Mouse (Mus musculus) liver, embryonic 14.5 days (tissue): ENCODE results near the gene Pam16. TPM values are rescaled to one million over a fixed set of nuclear protein-coding genes. Genes with fewer than 3 reads are reported as not detected.
A peak's percentile ranks its signal among the peaks of the same experiment; 100 is the strongest.

Experiments used
- ATAC-seq: fragments of 200-750 bp; cut with Nextera tagmentation; 2 replicates; pipeline ENCODE4 v1.8.0; 2017; ENCODE audit warnings: moderate number of reproducible peaks, mild to moderate bottlenecking, moderate library complexity; ENCODE audit not compliant: insufficient read depth
- DNase-seq, 3 experiments: peaks; one replicate each; pipeline ENCODE4 v3.0.0-alpha.2; 2012 to 2013; ENCODE audit warnings: low read depth in 3 of 3, low spot score in 3 of 3
- H3K27ac ChIP-seq: fragments of 300-500 bp; sonication (generic); 2 replicates; pipeline ENCODE4 v1.5.1; 2014; ENCODE audit warnings: moderate library complexity, mild to moderate bottlenecking, control low read depth, inconsistent platforms
- H3K27me3 ChIP-seq: fragments of 300-500 bp; sonication (generic); 2 replicates; pipeline ENCODE4 v1.6.1; 2014; ENCODE audit warnings: mild to moderate bottlenecking, low read length, moderate library complexity; ENCODE audit not compliant: control insufficient read depth, insufficient read depth
- H3K36me3 ChIP-seq: fragments of 300-500 bp; sonication (generic); replicated peaks from 2 replicates; pipeline ENCODE4 v1.6.1; 2014; ENCODE audit warnings: low read depth; ENCODE audit not compliant: control insufficient read depth, insufficient read depth
- H3K4me1 ChIP-seq, 2 experiments: fragments of 200-500 bp in 1 of 2; fragments of 300-500 bp in 1 of 2; sonication (generic) in 1 of 2; replicated peaks; 2 replicates each; pipeline ENCODE4 v1.6.1; 2012 to 2014; ENCODE audit warnings: antibody characterized with exemption in 1 of 2, inconsistent platforms in 1 of 2, low read length in 1 of 2; ENCODE audit not compliant: control insufficient read depth in 2 of 2, insufficient read depth in 2 of 2
- H3K4me2 ChIP-seq: fragments of 300-500 bp; sonication (generic); 2 replicates; pipeline ENCODE4 v1.6.1; 2014; ENCODE audit warnings: low read depth, mild to moderate bottlenecking, control low read depth, moderate library complexity
- H3K4me3 ChIP-seq, 2 experiments: fragments of 200-500 bp in 1 of 2; fragments of 300-500 bp in 1 of 2; sonication (generic) in 1 of 2; 2 replicates each; pipeline ENCODE4 v1.5.1; 2012 to 2014; ENCODE audit warnings: low read depth in 2 of 2, low read length in 2 of 2, mild to moderate bottlenecking in 2 of 2, control low read depth in 1 of 2, inconsistent platforms in 1 of 2, moderate library complexity in 1 of 2; ENCODE audit not compliant: insufficient read depth in 1 of 2
- H3K9ac ChIP-seq: fragments of 300-500 bp; sonication (generic); replicated peaks from 2 replicates; pipeline ENCODE4 v1.6.1; 2014; ENCODE audit warnings: mild to moderate bottlenecking, control low read depth, moderate library complexity
- H3K9me3 ChIP-seq: fragments of 300-500 bp; sonication (generic); 2 replicates; pipeline ENCODE4 v1.6.1; 2016; ENCODE audit warnings: low read length, mixed read lengths; ENCODE audit not compliant: control insufficient read depth
- CTCF ChIP-seq: IDR thresholded peaks from 2 replicates; pipeline ENCODE4 v1.5.1; 2016; ENCODE audit warnings: antibody characterized with exemption, low read depth, control low read depth
- EP300 ChIP-seq: IDR thresholded peaks from 2 replicates; pipeline ENCODE4 v1.6.1; 2016; ENCODE audit warnings: antibody characterized with exemption, low read depth
- WGBS: fragments of 180-500 bp; shearing (Covaris S2); extraction: QIAGEN DNeasy Blood & Tissue Kit; methylation state at CpG from one replicate; pipeline ENCODE4 v1.1.7; 2014; ENCODE audit not compliant: insufficient replicate concordance; 5-methylcytosine and 5-hydroxymethylcytosine counted together
- polyA plus RNA-seq, 2 experiments: library from polyadenylated mRNA; depleted of rRNA in 1 of 2; stranded (reverse) in 1 of 2; unstranded in 1 of 2; fragments of >200 nt; fragmentation: Nextera tagmentation in 1 of 2; extraction: Ambion mirVana in 1 of 2; gene quantifications; 2 replicates each; pipeline versions ENCODE4 v1.2.1 to v1.2.3; 2012 to 2014

The Pam16 gene
- polyA plus RNA-seq, 2 experiments: 41.3 to 64.4 TPM

GRCm38 (mm10) chr16:4614639-4615038 lies 10.1 kb downstream of the Pam16 start:
- Histone ChIP-seq H3K4me1 (no peaks in the 10 kb centered on the region), H3K4me3 (no peak overlapping the region), H3K27me3 (no peaks in the 10 kb centered on the region), H3K9ac (no peak overlapping the region), H3K4me2 (no peak overlapping the region), H3K9me3 (no peaks in the 10 kb centered on the region), H3K36me3 (no peaks in the 10 kb centered on the region; the same call in none of the 2 replicates), H3K27ac (no peak overlapping the region)
- 75% methylated on average over 3 of the region's 3 CpGs for WGBS
- TF ChIP-seq CTCF (no peak), EP300 (no peak)
- ATAC-seq: no peak
- no peak for DNase-seq

- DNase-seq: no peak
These were observed 11.1 kb downstream of the Pam16 start for GRCm38 (mm10) chr16:4613736-4614135.

DNA sequence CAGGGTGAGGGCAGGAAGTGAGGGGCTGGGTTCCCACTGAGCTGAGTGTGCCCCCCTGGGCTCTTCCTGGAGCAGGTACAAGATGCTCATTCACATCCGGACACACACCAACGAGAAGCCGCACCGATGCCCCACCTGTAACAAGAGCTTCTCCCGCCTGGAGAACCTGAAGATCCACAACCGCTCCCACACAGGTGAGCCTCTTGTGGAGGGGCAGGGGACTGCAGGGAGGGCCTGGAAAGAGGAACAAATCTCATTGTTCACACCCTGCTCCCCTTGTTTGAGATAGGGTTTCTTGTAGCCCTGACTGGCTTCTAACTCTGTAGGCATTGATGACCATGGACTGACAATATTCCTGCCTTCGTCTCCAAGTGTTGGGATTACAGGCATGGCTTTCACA lies 13.1 kb downstream of the Pam16 start:
- no peak for ATAC-seq
- no peak for TF ChIP-seq EP300
- TF ChIP-seq CTCF: peak; percentile 30; the same call in 1 of the 2 replicates

More at GRCm38 (mm10) chr16:4613736-4614135, 11.1 kb downstream of the Pam16 start:
- no peaks in the 10 kb centered on the region for H3K27me3 ChIP-seq
- H3K4me1 ChIP-seq: no peaks in the 10 kb centered on the region
- no peaks in the 10 kb centered on the region; the same call in none of the 2 replicates for H3K36me3 ChIP-seq
- no peak overlapping the region for H3K4me2 ChIP-seq
- no peak for ATAC-seq
- 83% methylated on average over 9 of the region's 9 CpGs for WGBS
- H3K9me3 ChIP-seq: no peaks in the 10 kb centered on the region
- H3K27ac ChIP-seq: no peak overlapping the region
- no peak overlapping the region for H3K9ac ChIP-seq
- TF ChIP-seq CTCF (no peak), EP300 (no peak)
- no peak overlapping the region for H3K4me3 ChIP-seq

DNA sequence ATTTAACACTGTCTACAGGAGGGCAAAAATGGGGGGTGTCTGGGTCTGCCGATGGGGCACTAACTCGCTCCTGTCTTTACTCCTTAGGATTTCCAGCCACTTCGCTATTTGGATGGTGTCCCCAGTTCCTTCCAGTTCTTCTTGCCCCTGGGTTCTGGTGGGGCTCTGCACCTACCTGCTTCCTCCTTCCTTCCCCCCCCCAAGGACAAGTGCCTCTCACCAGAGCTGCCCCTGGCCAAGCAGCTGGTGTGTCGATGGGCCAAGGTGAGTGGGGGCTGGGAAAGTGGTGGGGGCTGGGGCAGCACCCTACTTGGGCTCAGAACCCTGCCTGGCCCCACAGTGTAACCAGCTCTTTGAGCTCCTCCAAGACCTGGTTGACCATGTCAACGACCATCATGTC lies 13.6 kb downstream of the Pam16 start:
- no peak overlapping the region for H3K4me3 ChIP-seq
- no peaks in the 10 kb centered on the region for H3K27me3 ChIP-seq
- H3K4me2 ChIP-seq: no peak overlapping the region
- TF ChIP-seq CTCF (no peak), EP300 (no peak)
- H3K4me1 ChIP-seq: peaks cover 0 to 12% of the 10 kb centered on the region in 2 experiments; a peak in 2 of 4 replicates
- WGBS: 76% methylated on average over 5 of the region's 5 CpGs
- H3K9me3 ChIP-seq: no peaks in the 10 kb centered on the region
- H3K36me3 ChIP-seq: no peaks in the 10 kb centered on the region; the same call in none of the 2 replicates
- ATAC-seq: no peak
- H3K9ac ChIP-seq: no peak overlapping the region
- no peak for DNase-seq
- no peak overlapping the region for H3K27ac ChIP-seq

More for the DNA sequence above, 13.1 kb downstream of the Pam16 start:
- WGBS: 91% methylated on average over 7 of the region's 7 CpGs
- H3K4me2 ChIP-seq: no peak overlapping the region
- no peaks in the 10 kb centered on the region for H3K9me3 ChIP-seq
- no peak overlapping the region for H3K9ac ChIP-seq
- no peaks in the 10 kb centered on the region; the same call in none of the 2 replicates for H3K36me3 ChIP-seq
- no peak for DNase-seq
- no peak overlapping the region for H3K4me3 ChIP-seq
- H3K4me1 ChIP-seq: peaks cover 0 to 7% of the 10 kb centered on the region in 2 experiments; a peak in 2 of 4 replicates
- H3K27me3 ChIP-seq: no peaks in the 10 kb centered on the region
- no peak overlapping the region for H3K27ac ChIP-seq

- WGBS: 77% methylated on average over 19 of the region's 19 CpGs
- Histone ChIP-seq H3K4me2 (no peak overlapping the region), H3K36me3 (no peaks in the 10 kb centered on the region), H3K4me3 (no peak overlapping the region), H3K27ac (no peak overlapping the region), H3K4me1 (peaks cover 0 to 19% of the 10 kb centered on the region in 2 experiments; a peak in 2 of 4 replicates), H3K9me3 (no peaks in the 10 kb centered on the region), H3K9ac (no peak overlapping the region), H3K27me3 (no peaks in the 10 kb centered on the region)
- TF ChIP-seq CTCF (no peak), EP300 (no peak)
- no peak for DNase-seq
- ATAC-seq: no peak
These were observed 16.2 kb downstream of the Pam16 start for GRCm38 (mm10) chr16:4608532-4609059.
